Mouse (Mus musculus) gastrocnemius, adult 2 months (tissue): ENCODE results near the gene Rasal2. TPM values are rescaled to one million over a fixed set of nuclear protein-coding genes. Genes with fewer than 3 reads are reported as not detected.
A peak's percentile ranks its signal among the peaks of the same experiment; 100 is the strongest.

ENCODE experiments used
- DNase-seq: peaks from one replicate; pipeline ENCODE4 v3.0.0; 2022
- H3K27ac ChIP-seq: fragments of 200-600 bp; 2 replicates; pipeline ENCODE4 v1.8.1; 2022; ENCODE audit warnings: mild to moderate bottlenecking
- H3K4me3 ChIP-seq: fragments of 200-600 bp; 2 replicates; pipeline ENCODE4 v1.8.1; 2022; ENCODE audit warnings: mild to moderate bottlenecking, moderate library complexity
- CTCF ChIP-seq: fragments of 200-600 bp; IDR thresholded peaks from 2 replicates; pipeline ENCODE4 v1.8.1; 2022; ENCODE audit warnings: antibody characterized with exemption, mild to moderate bottlenecking, moderate library complexity
- intact Hi-C: fragments of 180-260 bp; cut with DNase I; formaldehyde crosslinking; loops from one replicate; pipeline ENCODE4 v1.15.1; 2025
- total RNA-seq, 2 experiments: library from RNA; stranded (reverse); gene quantifications; 2 replicates each; pipeline ENCODE4 v1.2.3; 2021

Rasal2 gene
- total RNA-seq, 2 experiments from 2014 or later, result 6.4 to 7.4 TPM

DNA sequence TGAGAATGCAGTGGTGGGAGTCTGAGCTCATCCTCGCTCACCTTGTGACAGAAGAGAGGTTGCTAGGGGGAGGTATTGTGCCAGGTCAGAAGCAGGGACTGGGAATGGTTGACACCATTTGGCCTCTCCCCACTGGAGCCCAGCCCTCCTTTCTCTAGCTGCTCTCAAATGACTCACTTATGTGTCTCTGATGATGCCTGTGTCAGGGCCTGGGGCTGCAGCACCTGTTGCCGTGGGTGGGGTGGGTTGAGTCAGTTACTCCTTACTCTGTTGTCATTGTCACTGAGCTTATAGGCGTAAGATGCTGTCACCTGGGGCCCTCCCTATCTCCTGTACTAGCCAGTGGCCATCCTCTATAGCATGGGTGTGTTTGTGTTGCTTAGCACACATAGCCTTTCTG, 321.6 kb downstream of the Rasal2 start:
- no peak overlapping the region for H3K4me3 ChIP-seq
- no peak for DNase-seq
- TF ChIP-seq CTCF, result no peak
- intact Hi-C loops, result no loop called here
- H3K27ac ChIP-seq, result no peak overlapping the region

DNA sequence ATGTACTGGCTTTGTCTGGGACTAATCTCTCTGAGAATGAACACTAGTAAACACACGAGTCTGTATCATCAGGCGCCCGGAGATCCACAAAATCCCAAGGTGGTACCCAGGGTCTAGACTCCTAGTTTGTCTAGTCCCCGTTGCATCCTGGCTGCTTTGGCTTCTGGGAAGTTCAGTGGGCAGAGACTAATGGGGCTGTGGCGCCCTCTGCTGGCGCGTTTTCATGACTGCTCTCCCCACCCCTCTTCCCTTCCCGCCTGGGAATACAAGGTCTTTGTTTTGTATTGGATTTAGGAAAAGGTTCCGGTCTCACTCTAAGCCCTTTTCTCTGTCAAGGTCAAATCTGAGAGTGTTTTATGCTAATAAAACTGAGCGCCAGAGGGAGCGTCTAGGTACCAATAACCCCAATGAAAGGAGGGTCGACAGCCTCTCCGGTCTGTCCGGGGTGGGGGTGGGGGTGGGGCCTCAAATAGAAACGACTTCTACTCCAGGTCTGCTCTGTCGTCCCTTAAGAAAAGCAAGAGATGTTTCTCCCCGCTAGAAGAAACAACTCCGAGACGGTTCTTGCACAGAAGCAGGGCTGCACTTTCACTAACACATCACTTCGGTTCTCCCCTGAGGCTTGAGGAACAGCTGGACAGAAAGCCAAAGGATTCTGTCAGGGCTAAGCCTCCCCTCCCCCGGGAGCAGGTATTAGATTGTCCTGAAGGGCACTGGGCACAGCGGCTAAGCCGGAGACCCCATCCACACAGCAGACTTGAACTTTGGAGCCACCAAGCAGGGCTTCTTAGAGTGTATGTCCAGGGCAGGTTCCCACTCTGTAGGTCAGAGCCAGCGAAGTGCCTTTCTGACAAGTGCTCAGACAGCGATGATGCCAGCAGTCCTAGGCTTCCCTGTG, 326.0 kb downstream of the Rasal2 start:
- intact Hi-C loops, result loop anchor here (5.0 to 10.0 kb wide), 2 partner anchors 371 to 448 kb away; partner anchors contain the start of gene Cryzl2
- DNase-seq, result peak; percentile 63
- Histone ChIP-seq H3K4me3 (peak overlapping the region; percentile 66), H3K27ac (peak overlapping the region; percentile 43; the same call in 1 of the 2 replicates)
- peak; percentile 82 for TF ChIP-seq CTCF

Other genes with a start within 250 kb of the Rasal2 start
- gene Cryzl2, start 46.0 kb upstream of the Rasal2 start, total RNA-seq, result under 1 TPM; 0.33 to 0.45 TPM
- 1 to 10 TPM in 1 of 2 experiments, under 1 TPM in 1; 0.66 to 1.1 TPM for gene Sec16b, start 94.1 kb upstream of the Rasal2 start, total RNA-seq